Mouse (Mus musculus) testis, postnatal 14 days (tissue): Measurements from ENCODE around the gene Olfr1310.
"Not testable (repeated sequence)": the region's sequence is repeated elsewhere in the genome, so short reads cannot be mapped to it uniquely, and the experiment has no call there.

Source experiments
- DNase-seq: peaks from one replicate; pipeline ENCODE4 v3.0.0; 2021; ENCODE audit warnings: low spot score

Olfr1310 gene

GRCm38 (mm10) chr2:112012608-112013007, at the start of gene Olfr1310:
Gene Olfr1310 (minus strand): TSS chr2:112012708.
- DNase-seq = no peak

GRCm38 (mm10) chr2:112050138-112050537, 37.6 kb upstream of the Olfr1310 start, which contains the start of gene Olfr1312:
Gene Olfr1312 (minus strand): TSS chr2:112050238.
- no peak for DNase-seq

GRCm38 (mm10) chr2:112026971-112027370, 14.5 kb upstream of the Olfr1310 start:
- not testable (repeated sequence) for DNase-seq

- DNase-seq = no peak
Observed at GRCm38 (mm10) chr2:112024312-112024711, 11.8 kb upstream of the Olfr1310 start, which contains the start of gene Olfr1311. Gene Olfr1311 (minus strand): TSS chr2:112024412.

- no peak for DNase-seq
Observed at GRCm38 (mm10) chr2:112014900-112015299, 2.4 kb upstream of the Olfr1310 start.

GRCm38 (mm10) chr2:111990181-111990580, 22.3 kb downstream of the Olfr1310 start, which contains the start of gene Olfr1309:
Gene Olfr1309 (minus strand): TSS chr2:111990281.
- no peak for DNase-seq

- DNase-seq = no peak
Observed at GRCm38 (mm10) chr2:111964844-111965243, 47.7 kb downstream of the Olfr1310 start, which contains the start of gene Olfr1308. Gene Olfr1308 (minus strand): TSS chr2:111964944.
